Mouse (Mus musculus): ENCODE measurements around the gene Prrx2. TPM values are rescaled to one million over a fixed set of nuclear protein-coding genes. Genes with fewer than 3 reads are reported as not detected.

The Prrx2 gene
- polyA plus RNA-seq, 1 experiment, result 4.0 TPM

DNA sequence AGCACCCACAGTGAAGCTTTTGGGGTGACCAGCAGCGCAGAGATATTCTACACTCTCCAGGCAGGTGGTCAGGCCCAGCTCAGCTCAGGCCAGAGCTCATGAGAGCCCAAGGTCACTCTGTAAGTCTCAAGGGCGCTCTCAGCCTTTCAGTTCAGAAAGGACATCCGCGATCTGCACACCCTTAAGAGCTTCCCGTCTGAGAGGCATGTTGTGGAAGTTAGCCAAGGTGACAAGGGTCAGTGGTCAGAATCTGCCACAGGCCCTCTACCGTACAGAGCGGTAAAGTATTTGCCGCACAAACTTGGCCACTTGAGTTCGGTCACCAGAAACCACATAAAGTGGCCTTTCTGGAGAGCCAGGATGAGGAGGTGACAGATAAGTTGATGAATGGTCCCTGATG is 28.8 kb downstream of the Prrx2 start:
- no peak for DNase-seq (ENCODE audit: extremely low spot score in 1 of 2, low spot score in 1 of 2)

GRCm38 (mm10) chr2:30864968-30865381 is 30.2 kb downstream of the Prrx2 start:
- no peak for DNase-seq (ENCODE audit: extremely low spot score in 1 of 2, low spot score in 1 of 2)

- no peak for DNase-seq (ENCODE audit: extremely low spot score in 1 of 2, low spot score in 1 of 2)
These were observed 30.7 kb downstream of the Prrx2 start for GRCm38 (mm10) chr2:30865426-30865825.

DNA sequence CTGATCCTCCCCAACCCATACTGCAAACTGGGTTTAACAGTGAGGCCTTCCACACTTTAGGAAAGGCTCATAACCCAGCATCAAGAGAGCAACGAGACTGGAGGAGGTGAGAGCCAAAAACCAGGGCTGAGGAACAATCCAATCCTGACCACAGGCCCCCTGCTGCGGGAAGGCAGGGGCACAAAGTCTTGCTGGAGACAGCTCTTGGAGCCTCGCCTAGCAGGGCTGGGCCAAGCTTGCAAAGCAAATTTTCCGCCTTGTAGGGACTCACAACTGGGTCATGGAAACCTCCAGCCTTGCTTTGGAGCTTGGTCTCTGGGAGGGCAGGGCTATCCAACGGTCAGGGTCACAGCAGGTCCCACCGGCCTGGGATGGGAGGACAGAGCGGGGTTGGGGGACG is 36.1 kb downstream of the Prrx2 start:
- peak; percentile 18 to 36 for DNase-seq (ENCODE audit: extremely low spot score in 1 of 2, low spot score in 1 of 2)

DNA sequence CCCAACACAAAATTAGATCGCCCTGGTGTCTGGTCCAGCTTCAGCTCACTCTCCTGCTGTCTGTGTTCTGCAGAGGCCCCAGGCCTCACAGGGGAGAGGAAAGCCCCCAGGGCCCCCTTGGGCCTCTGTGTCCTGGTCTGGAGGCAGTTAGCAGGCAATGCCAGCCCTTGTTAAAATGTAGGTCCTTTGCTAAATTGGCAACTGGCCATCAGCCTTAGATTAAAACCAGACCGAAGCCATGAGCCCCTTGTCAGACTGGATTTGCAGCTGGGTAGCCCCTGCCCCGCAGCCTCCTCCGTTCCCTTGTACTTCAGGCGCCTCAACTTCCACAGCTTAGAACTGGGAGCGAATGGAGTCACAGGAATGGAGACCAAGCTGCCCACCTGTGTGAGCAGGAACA is 37.9 kb downstream of the Prrx2 start:
- no peak for DNase-seq (ENCODE audit: extremely low spot score in 1 of 2, low spot score in 1 of 2)

DNA sequence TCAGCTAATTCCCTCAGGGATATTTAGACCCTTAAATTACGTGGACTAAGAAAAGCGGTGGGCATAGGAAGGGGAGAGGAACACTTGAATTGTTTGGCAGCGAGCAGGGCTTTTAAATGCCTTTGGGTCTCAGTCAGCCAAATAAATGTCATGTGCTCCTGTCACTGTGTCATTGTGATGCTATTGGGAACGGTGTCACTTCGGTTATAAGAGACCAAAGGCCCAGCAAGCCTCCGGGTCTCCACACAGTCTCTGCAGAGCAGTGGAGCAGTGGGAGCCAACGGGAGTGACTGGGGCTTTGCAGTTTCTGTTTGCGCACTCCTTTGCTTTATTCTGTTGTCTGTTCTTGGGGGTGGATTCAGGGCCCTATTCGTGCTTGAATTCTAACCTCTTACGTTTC is 39.7 kb downstream of the Prrx2 start:
- DNase-seq (ENCODE audit: extremely low spot score in 1 of 2, low spot score in 1 of 2), result no peak

GRCm38 (mm10) chr2:30875096-30875495 is 40.3 kb downstream of the Prrx2 start:
- DNase-seq (ENCODE audit: extremely low spot score in 1 of 2, low spot score in 1 of 2), result no peak

- DNase-seq (ENCODE audit: extremely low spot score in 1 of 2, low spot score in 1 of 2), result peak in 1 of 2 experiments; percentile 20
These were observed 41.1 kb downstream of the Prrx2 start for GRCm38 (mm10) chr2:30875621-30876432.

DNA sequence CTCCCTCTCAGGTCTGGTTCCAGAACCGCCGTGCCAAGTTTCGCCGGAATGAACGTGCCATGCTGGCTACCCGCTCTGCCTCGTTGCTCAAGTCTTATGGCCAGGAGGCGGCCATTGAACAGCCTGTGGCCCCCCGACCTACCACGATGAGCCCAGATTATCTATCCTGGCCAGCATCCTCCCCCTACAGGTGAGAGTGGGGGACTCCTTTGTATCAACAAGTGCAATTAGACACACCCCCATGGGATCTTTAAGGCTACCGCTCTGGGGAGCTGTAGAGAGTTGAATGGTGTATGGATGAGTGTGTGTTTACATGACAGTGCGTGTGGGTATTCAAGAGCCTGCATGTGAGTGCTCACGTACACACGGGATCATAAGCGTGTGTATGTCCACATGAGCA is 44.7 kb downstream of the Prrx2 start:
- no peak for DNase-seq (ENCODE audit: extremely low spot score in 1 of 2, low spot score in 1 of 2)

- no peak for DNase-seq (ENCODE audit: extremely low spot score in 1 of 2, low spot score in 1 of 2)
These were observed 46.4 kb downstream of the Prrx2 start for GRCm38 (mm10) chr2:30881215-30881614.

DNA sequence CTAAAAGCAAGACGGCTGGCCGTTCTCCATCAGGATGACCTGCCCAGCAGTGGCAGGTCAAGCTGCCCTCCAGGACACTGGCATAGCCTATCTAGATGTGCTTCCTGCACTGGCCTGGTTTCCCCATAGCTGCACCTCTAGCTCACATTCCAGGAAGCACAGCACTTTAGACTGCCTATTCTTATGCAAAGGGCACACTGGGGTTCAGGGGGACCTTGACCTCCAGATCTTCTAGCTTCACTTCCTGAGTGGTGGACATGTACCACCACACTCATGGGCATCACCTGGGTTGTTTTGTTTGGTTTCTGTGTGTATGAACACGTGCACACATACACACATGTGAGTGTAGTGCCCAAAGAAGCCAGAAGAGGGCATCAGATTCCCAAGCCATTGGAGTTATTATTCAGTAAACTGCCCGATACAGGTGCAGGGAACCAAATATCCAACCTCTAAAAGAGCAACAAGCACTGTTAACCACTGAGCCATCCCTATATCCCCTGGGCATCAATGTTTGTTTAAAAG is 50.1 kb downstream of the Prrx2 start:
- no peak for DNase-seq (ENCODE audit: extremely low spot score in 1 of 2, low spot score in 1 of 2)

- DNase-seq (ENCODE audit: extremely low spot score in 1 of 2, low spot score in 1 of 2), result peak; percentile 46 to 78
These were observed 50.8 kb downstream of the Prrx2 start for GRCm38 (mm10) chr2:30885453-30886163.

DNA sequence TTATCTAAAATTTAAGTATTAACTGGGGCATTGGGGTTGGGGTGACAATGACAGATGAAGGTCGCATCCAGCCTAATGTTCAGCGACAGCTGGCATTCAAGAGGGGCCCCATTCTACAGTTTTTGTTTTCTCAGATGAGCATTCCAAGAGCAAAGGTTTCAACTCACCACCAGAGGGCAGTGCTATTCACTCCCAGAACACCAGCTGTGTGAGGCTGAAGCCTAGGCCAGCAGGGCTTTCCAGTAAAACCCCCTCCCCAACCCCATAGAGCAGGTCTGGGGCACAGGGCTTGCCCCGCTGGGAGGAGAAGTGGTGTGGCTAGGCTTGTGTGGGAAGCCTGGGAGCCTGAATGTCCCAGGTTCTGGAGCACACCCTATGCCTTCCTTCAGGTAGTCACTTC is 56.2 kb downstream of the Prrx2 start:
- peak in 1 of 2 experiments; percentile 68 for DNase-seq (ENCODE audit: extremely low spot score in 1 of 2, low spot score in 1 of 2)

GRCm38 (mm10) chr2:30893399-30893798 is 58.6 kb downstream of the Prrx2 start:
- DNase-seq (ENCODE audit: extremely low spot score in 1 of 2, low spot score in 1 of 2), result no peak

GRCm38 (mm10) chr2:30893946-30894345 is 59.2 kb downstream of the Prrx2 start:
- DNase-seq (ENCODE audit: extremely low spot score in 1 of 2, low spot score in 1 of 2), result no peak

DNA sequence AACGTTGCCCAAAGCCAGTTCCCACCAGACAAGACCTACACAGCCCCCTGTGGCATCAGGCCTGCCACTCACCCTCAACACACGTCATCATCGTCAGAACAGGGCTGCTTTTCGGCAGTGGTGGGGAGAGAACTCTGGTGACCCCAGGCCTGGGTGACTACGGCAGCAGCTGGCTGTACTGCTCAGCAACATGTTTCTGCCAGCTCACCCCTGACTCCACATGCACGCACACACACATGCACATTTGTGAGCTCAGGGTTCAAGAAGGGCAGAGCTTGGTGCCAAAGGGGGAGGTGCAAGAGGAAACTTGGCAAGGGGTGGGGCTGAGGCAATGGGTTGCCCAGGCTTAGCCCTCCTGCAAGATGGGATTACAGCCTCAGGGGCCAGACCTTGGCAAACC is 62.5 kb downstream of the Prrx2 start:
- DNase-seq (ENCODE audit: extremely low spot score in 1 of 2, low spot score in 1 of 2), result no peak

GRCm38 (mm10) chr2:30899397-30900069 is 64.8 kb downstream of the Prrx2 start:
- DNase-seq (ENCODE audit: extremely low spot score in 1 of 2, low spot score in 1 of 2), result no peak

DNA sequence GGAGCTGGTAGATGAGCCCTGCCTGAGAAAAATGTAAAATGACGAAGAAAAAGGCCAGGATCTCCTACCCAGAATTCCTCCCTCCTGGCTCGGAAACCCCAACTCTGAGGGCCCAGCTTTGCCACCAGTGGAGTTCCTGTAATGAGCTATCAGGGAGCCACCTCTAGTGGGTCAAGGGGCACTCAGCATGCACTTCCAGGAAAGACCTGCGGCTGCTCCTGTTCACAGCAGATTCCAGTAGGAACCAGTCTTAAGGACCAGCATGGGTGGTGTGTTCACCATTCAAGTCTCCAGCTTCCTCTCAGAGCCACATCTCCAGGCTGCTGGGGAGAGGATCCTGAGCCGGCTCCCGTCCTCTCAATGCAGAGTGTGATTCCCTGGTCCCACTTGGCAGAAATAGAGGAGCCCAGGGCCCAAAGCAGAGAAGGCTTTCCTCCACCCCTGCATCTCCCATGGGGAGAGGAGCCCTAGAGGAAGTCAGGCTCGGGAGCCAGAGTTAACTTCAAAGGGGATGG is 66.9 kb downstream of the Prrx2 start:
- no peak for DNase-seq (ENCODE audit: extremely low spot score in 1 of 2, low spot score in 1 of 2)

DNA sequence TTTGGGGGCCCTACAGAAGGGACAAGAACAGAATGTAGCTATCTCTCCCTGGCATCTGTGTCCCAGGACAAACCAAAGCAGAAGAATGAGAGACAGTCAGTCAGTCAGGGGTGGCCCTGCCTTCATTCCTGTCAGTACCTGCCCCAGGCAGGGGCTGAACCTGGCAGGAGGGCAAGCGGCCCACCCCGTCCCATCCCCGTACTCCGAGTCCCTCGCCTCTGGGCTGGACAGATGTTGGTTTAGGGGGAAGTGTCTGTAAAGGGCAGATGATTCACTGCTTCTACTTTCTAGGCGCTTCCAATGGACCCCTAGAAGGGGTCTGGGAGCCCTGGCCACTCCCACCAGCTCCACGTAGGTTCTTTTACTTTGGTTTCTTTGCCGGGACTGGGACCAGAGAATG is 67.5 kb downstream of the Prrx2 start:
- DNase-seq (ENCODE audit: extremely low spot score in 1 of 2, low spot score in 1 of 2), result no peak

- no peak for DNase-seq (ENCODE audit: extremely low spot score in 1 of 2, low spot score in 1 of 2)
These were observed 68.3 kb downstream of the Prrx2 start for GRCm38 (mm10) chr2:30902726-30903722.

Data from frontal cortex, adult 2 months (tissue).